Mouse (Mus musculus): Measurements from ENCODE around the gene Abhd12. TPM values are rescaled to one million over a fixed set of nuclear protein-coding genes. Genes with fewer than 3 reads are reported as not detected.

The Abhd12 gene
- polyA plus RNA-seq, 1 experiment from 2014 or later: 51.3 TPM

GRCm38 (mm10) chr2:150869446-150869845 is 35.1 kb downstream of the Abhd12 start:
- no peaks in the 10 kb centered on the region for H3K4me1 ChIP-seq
- peaks cover 5% of the 10 kb centered on the region; the same call in 1 of the 2 replicates for H3K9me3 ChIP-seq
- H3K27ac ChIP-seq (replicated peaks): no peak overlapping the region
- no peak overlapping the region for H3K4me3 ChIP-seq
- DNase-seq (ENCODE audit: low spot score): no peak
- no peaks in the 10 kb centered on the region for H3K36me3 ChIP-seq (replicated peaks)
- no peaks in the 10 kb centered on the region for H3K27me3 ChIP-seq (replicated peaks; ENCODE audit: low read depth, poor library complexity, severe bottlenecking)
- 90% methylated on average over 1 of the region's 1 CpGs for WGBS

GRCm38 (mm10) chr2:150867021-150867420 is 37.5 kb downstream of the Abhd12 start:
- WGBS: 93% methylated on average over 2 of the region's 2 CpGs

GRCm38 (mm10) chr2:150861128-150861527 is 43.4 kb downstream of the Abhd12 start:
- 93% methylated on average over 2 of the region's 2 CpGs for WGBS
- no peak overlapping the region for H3K27ac ChIP-seq (replicated peaks)

More at GRCm38 (mm10) chr2:150867021-150867420, 37.5 kb downstream of the Abhd12 start:
- no peak for DNase-seq (ENCODE audit: low spot score)
- no peak overlapping the region for H3K27ac ChIP-seq (replicated peaks)
- H3K27me3 ChIP-seq (replicated peaks; ENCODE audit: low read depth, poor library complexity, severe bottlenecking): no peaks in the 10 kb centered on the region
- peaks cover 5% of the 10 kb centered on the region; the same call in 1 of the 2 replicates for H3K9me3 ChIP-seq
- H3K4me3 ChIP-seq: no peak overlapping the region
- no peaks in the 10 kb centered on the region for H3K4me1 ChIP-seq
- H3K36me3 ChIP-seq (replicated peaks): no peaks in the 10 kb centered on the region

GRCm38 (mm10) chr2:150859709-150860470 is 44.7 kb downstream of the Abhd12 start:
- WGBS: 81% methylated on average over 11 of the region's 11 CpGs
- Histone ChIP-seq H3K4me3 (no peak overlapping the region), H3K36me3 (replicated peaks) (no peaks in the 10 kb centered on the region), H3K9me3 (no peaks in the 10 kb centered on the region), H3K4me1 (no peaks in the 10 kb centered on the region), H3K27ac (replicated peaks) (no peak overlapping the region), H3K27me3 (replicated peaks; ENCODE audit: low read depth, poor library complexity, severe bottlenecking) (no peaks in the 10 kb centered on the region)
- peak; percentile 5 for DNase-seq (ENCODE audit: low spot score)

More at GRCm38 (mm10) chr2:150861128-150861527, 43.4 kb downstream of the Abhd12 start:
- Histone ChIP-seq H3K9me3 (peaks cover 5% of the 10 kb centered on the region; the same call in 1 of the 2 replicates), H3K27me3 (replicated peaks; ENCODE audit: low read depth, poor library complexity, severe bottlenecking) (no peaks in the 10 kb centered on the region), H3K36me3 (replicated peaks) (no peaks in the 10 kb centered on the region), H3K4me1 (no peaks in the 10 kb centered on the region), H3K4me3 (no peak overlapping the region)
- no peak for DNase-seq (ENCODE audit: low spot score)

- Histone ChIP-seq H3K4me1 (no peaks in the 10 kb centered on the region), H3K27me3 (replicated peaks; ENCODE audit: low read depth, poor library complexity, severe bottlenecking) (no peaks in the 10 kb centered on the region), H3K9me3 (no peaks in the 10 kb centered on the region), H3K27ac (replicated peaks) (no peak overlapping the region), H3K36me3 (replicated peaks) (no peaks in the 10 kb centered on the region), H3K4me3 (no peak overlapping the region)
- DNase-seq (ENCODE audit: low spot score): peak; percentile 3
- 86% methylated on average over 9 of the region's 9 CpGs for WGBS
These were observed 45.6 kb downstream of the Abhd12 start for GRCm38 (mm10) chr2:150858724-150859487.

- Histone ChIP-seq H3K4me1 (no peaks in the 10 kb centered on the region), H3K9me3 (no peaks in the 10 kb centered on the region), H3K27ac (replicated peaks) (no peak overlapping the region), H3K36me3 (replicated peaks) (peaks cover 5% of the 10 kb centered on the region; the same call in 1 of the 2 replicates), H3K4me3 (no peak overlapping the region), H3K27me3 (replicated peaks; ENCODE audit: low read depth, poor library complexity, severe bottlenecking) (no peaks in the 10 kb centered on the region)
- DNase-seq (ENCODE audit: low spot score): no peak
These were observed 49.4 kb downstream of the Abhd12 start for GRCm38 (mm10) chr2:150855186-150855585.

GRCm38 (mm10) chr2:150851251-150851650 is 53.3 kb downstream of the Abhd12 start:
- H3K9me3 ChIP-seq: no peaks in the 10 kb centered on the region
- WGBS: 75% methylated on average over 9 of the region's 9 CpGs
- DNase-seq (ENCODE audit: low spot score): no peak
- no peaks in the 10 kb centered on the region for H3K4me1 ChIP-seq
- H3K4me3 ChIP-seq: no peak overlapping the region
- peaks cover 9% of the 10 kb centered on the region; the same call in 1 of the 2 replicates for H3K36me3 ChIP-seq (replicated peaks)
- H3K27me3 ChIP-seq (replicated peaks; ENCODE audit: low read depth, poor library complexity, severe bottlenecking): no peaks in the 10 kb centered on the region
- no peak overlapping the region for H3K27ac ChIP-seq (replicated peaks)

- DNase-seq (ENCODE audit: low spot score): no peak
- no peaks in the 10 kb centered on the region for H3K27me3 ChIP-seq (replicated peaks; ENCODE audit: low read depth, poor library complexity, severe bottlenecking)
- 79% methylated on average over 8 of the region's 8 CpGs for WGBS
- H3K9me3 ChIP-seq: no peaks in the 10 kb centered on the region
- H3K36me3 ChIP-seq (replicated peaks): peaks cover 29% of the 10 kb centered on the region
- no peak overlapping the region for H3K27ac ChIP-seq (replicated peaks)
- H3K4me3 ChIP-seq: no peak overlapping the region
- H3K4me1 ChIP-seq: no peaks in the 10 kb centered on the region
These were observed 57.0 kb downstream of the Abhd12 start for GRCm38 (mm10) chr2:150847436-150847995.

GRCm38 (mm10) chr2:150844798-150845197 is 59.7 kb downstream of the Abhd12 start:
- Histone ChIP-seq H3K9me3 (no peaks in the 10 kb centered on the region), H3K27me3 (replicated peaks; ENCODE audit: low read depth, poor library complexity, severe bottlenecking) (no peaks in the 10 kb centered on the region), H3K4me3 (no peak overlapping the region), H3K27ac (replicated peaks) (no peak overlapping the region), H3K36me3 (replicated peaks) (peaks cover 34% of the 10 kb centered on the region), H3K4me1 (no peaks in the 10 kb centered on the region)
- no peak for DNase-seq (ENCODE audit: low spot score)
- 81% methylated on average over 1 of the region's 1 CpGs for WGBS

GRCm38 (mm10) chr2:150842049-150842461 is 62.5 kb downstream of the Abhd12 start:
- Histone ChIP-seq H3K36me3 (replicated peaks) (peaks cover 56% of the 10 kb centered on the region), H3K4me3 (no peak overlapping the region), H3K4me1 (no peaks in the 10 kb centered on the region), H3K27ac (replicated peaks) (no peak overlapping the region), H3K27me3 (replicated peaks; ENCODE audit: low read depth, poor library complexity, severe bottlenecking) (no peaks in the 10 kb centered on the region), H3K9me3 (no peaks in the 10 kb centered on the region)
- 87% methylated on average over 7 of the region's 7 CpGs for WGBS
- DNase-seq (ENCODE audit: low spot score): no peak

- Histone ChIP-seq H3K9me3 (no peaks in the 10 kb centered on the region), H3K27ac (replicated peaks) (no peak overlapping the region), H3K4me3 (no peak overlapping the region), H3K4me1 (no peaks in the 10 kb centered on the region), H3K36me3 (replicated peaks) (peaks cover 59% of the 10 kb centered on the region), H3K27me3 (replicated peaks; ENCODE audit: low read depth, poor library complexity, severe bottlenecking) (no peaks in the 10 kb centered on the region)
- WGBS: 75% methylated on average over 11 of the region's 11 CpGs
- DNase-seq (ENCODE audit: low spot score): no peak
These were observed 63.4 kb downstream of the Abhd12 start for GRCm38 (mm10) chr2:150841109-150841508.

GRCm38 (mm10) chr2:150839686-150840471 is 64.7 kb downstream of the Abhd12 start:
- Histone ChIP-seq H3K27me3 (replicated peaks; ENCODE audit: low read depth, poor library complexity, severe bottlenecking) (no peaks in the 10 kb centered on the region), H3K36me3 (replicated peaks) (peaks cover 63% of the 10 kb centered on the region), H3K27ac (replicated peaks) (no peak overlapping the region), H3K4me1 (no peaks in the 10 kb centered on the region), H3K9me3 (no peaks in the 10 kb centered on the region), H3K4me3 (no peak overlapping the region)
- DNase-seq (ENCODE audit: low spot score): no peak
- WGBS: 82% methylated on average over 12 of the region's 12 CpGs

All from embryonic facial prominence, embryonic 10.5 days (tissue).